Mouse (Mus musculus) cerebellum, postnatal 10 days (tissue): Measurements from ENCODE around the gene Lrrc45.
A peak's percentile ranks its signal among the peaks of the same experiment; 100 is the strongest.

ENCODE experiments used
- DNase-seq, 2 experiments: peaks; one replicate each; pipeline ENCODE4 v3.0.0; 2021; ENCODE audit warnings: mixed read lengths in 2 of 2

Lrrc45 gene

GRCm38 (mm10) chr11:120704486-120705325 is 9.0 kb upstream of the Lrrc45 start:
- no peak for DNase-seq

- DNase-seq = no peak
These were observed 7.6 kb upstream of the Lrrc45 start for GRCm38 (mm10) chr11:120706120-120706519.

- DNase-seq = no peak
These were observed 6.5 kb upstream of the Lrrc45 start for GRCm38 (mm10) chr11:120707225-120707624.

- no peak for DNase-seq
These were observed 5.8 kb upstream of the Lrrc45 start for GRCm38 (mm10) chr11:120707969-120708368.

- DNase-seq = no peak
These were observed 4.2 kb upstream of the Lrrc45 start for GRCm38 (mm10) chr11:120709551-120709950.

GRCm38 (mm10) chr11:120710672-120711071 is 3.1 kb upstream of the Lrrc45 start:
- no peak for DNase-seq

- DNase-seq = no peak
These were observed 1.6 kb upstream of the Lrrc45 start for GRCm38 (mm10) chr11:120711980-120712604.

- DNase-seq = peak; percentile 72 to 78
These were observed 755 bp upstream of the Lrrc45 start for GRCm38 (mm10) chr11:120712771-120713568.

- no peak for DNase-seq
These were observed 821 bp downstream of the Lrrc45 start for GRCm38 (mm10) chr11:120714546-120714945.

GRCm38 (mm10) chr11:120715131-120715530 is 1.4 kb downstream of the Lrrc45 start:
- DNase-seq = no peak

- DNase-seq = peak; percentile 46 to 59
These were observed 5.5 kb downstream of the Lrrc45 start for GRCm38 (mm10) chr11:120719242-120719641.

GRCm38 (mm10) chr11:120719841-120720376 is 6.2 kb downstream of the Lrrc45 start:
- peak; percentile 40 to 45 for DNase-seq

GRCm38 (mm10) chr11:120720450-120720849 is 6.7 kb downstream of the Lrrc45 start:
- DNase-seq = peak; percentile 96 to 98

GRCm38 (mm10) chr11:120721124-120722066 is 7.7 kb downstream of the Lrrc45 start, which contains the start of gene Rac3:
Gene Rac3 (plus strand): TSS chr11:120721470.
- DNase-seq = peak; percentile 90 to 93

- no peak for DNase-seq
These were observed 8.4 kb downstream of the Lrrc45 start for GRCm38 (mm10) chr11:120722067-120722630.

GRCm38 (mm10) chr11:120722761-120723382 is 9.1 kb downstream of the Lrrc45 start:
- DNase-seq = peak in 1 of 2 experiments; percentile 10

- DNase-seq = no peak
These were observed 9.8 kb downstream of the Lrrc45 start for GRCm38 (mm10) chr11:120723509-120723908.

GRCm38 (mm10) chr11:120726243-120727168 is 12.8 kb downstream of the Lrrc45 start:
- no peak for DNase-seq

GRCm38 (mm10) chr11:120727169-120727527 is 13.4 kb downstream of the Lrrc45 start, which contains the start of gene Dcxr:
Gene Dcxr (minus strand): TSS chr11:120727281.
- DNase-seq = peak; percentile 84 to 86

GRCm38 (mm10) chr11:120727564-120727963 is 13.8 kb downstream of the Lrrc45 start:
- DNase-seq = no peak
